Mouse (Mus musculus) adrenal gland, postnatal 36 days (tissue): ENCODE data around the gene Tmem131. TPM values are rescaled to one million over a fixed set of nuclear protein-coding genes. Genes with fewer than 3 reads are reported as not detected.
A peak's percentile ranks its signal among the peaks of the same experiment; 100 is the strongest.

Experiments used
- DNase-seq, 2 experiments: peaks; one replicate each; pipeline ENCODE4 v3.0.0; 2021; ENCODE audit warnings: mixed read lengths in 1 of 2
- total RNA-seq, 2 experiments: library from RNA; stranded (reverse); gene quantifications; 2 replicates each; pipeline ENCODE4 v1.2.3; 2021

Tmem131 gene
- total RNA-seq, 2 experiments from 2014 or later = 40.1 to 46.7 TPM

GRCm38 (mm10) chr1:36772198-36772934 is 171.1 kb downstream of the Tmem131 start:
- DNase-seq = no peak

- DNase-seq = no peak
Measured at GRCm38 (mm10) chr1:36770998-36771397, 172.5 kb downstream of the Tmem131 start.

- DNase-seq = no peak
Measured at GRCm38 (mm10) chr1:36769951-36770350, 173.5 kb downstream of the Tmem131 start.

- no peak for DNase-seq
Measured at GRCm38 (mm10) chr1:36768786-36769185, 174.7 kb downstream of the Tmem131 start.

GRCm38 (mm10) chr1:36767321-36767720 is 176.1 kb downstream of the Tmem131 start:
- DNase-seq = no peak

- DNase-seq = no peak
Measured at GRCm38 (mm10) chr1:36766431-36767205, 176.8 kb downstream of the Tmem131 start.

GRCm38 (mm10) chr1:36761568-36761967 is 181.9 kb downstream of the Tmem131 start, which contains the start of gene Zap70:
Gene Zap70, plus strand, starts transcription at chr1:36761798.
- DNase-seq = no peak

GRCm38 (mm10) chr1:36761061-36761460 is 182.4 kb downstream of the Tmem131 start:
- no peak for DNase-seq

- no peak for DNase-seq
Measured at GRCm38 (mm10) chr1:36760401-36760800, 183.1 kb downstream of the Tmem131 start.

GRCm38 (mm10) chr1:36759076-36759475 is 184.4 kb downstream of the Tmem131 start:
- no peak for DNase-seq

GRCm38 (mm10) chr1:36758553-36758952 is 184.9 kb downstream of the Tmem131 start:
- no peak for DNase-seq

- no peak for DNase-seq
Measured at GRCm38 (mm10) chr1:36753932-36754675, 189.4 kb downstream of the Tmem131 start.

- DNase-seq = peak; percentile 28 to 41
Measured at GRCm38 (mm10) chr1:36746452-36746851, 197.0 kb downstream of the Tmem131 start.

GRCm38 (mm10) chr1:36745661-36746060 is 197.8 kb downstream of the Tmem131 start:
- no peak for DNase-seq

GRCm38 (mm10) chr1:36744268-36744944 is 199.1 kb downstream of the Tmem131 start:
- peak; percentile 60 to 74 for DNase-seq

GRCm38 (mm10) chr1:36743046-36743445 is 200.4 kb downstream of the Tmem131 start:
- no peak for DNase-seq

Other genes with a start within 250 kb of the Tmem131 start
- not detected for gene 4933424G06Rik, start 233.5 kb downstream of the Tmem131 start, total RNA-seq
- 100 to 1,000 TPM; 136 to 141 TPM for gene Actr1b, start 229.2 kb downstream of the Tmem131 start, total RNA-seq
- gene Zap70, start 181.9 kb downstream of the Tmem131 start, total RNA-seq = under 1 TPM; 0.53 to 0.56 TPM
- gene Vwa3b, start 82.9 kb upstream of the Tmem131 start, total RNA-seq = under 1 TPM; 0.69 to 0.83 TPM